Mouse (Mus musculus) spleen, adult 2 months (tissue): ENCODE results near the gene Zfp617.

Source experiments
- CTCF ChIP-seq: fragments of 200-500 bp; IDR thresholded peaks from 2 replicates; pipeline ENCODE4 v1.5.1; 2011; ENCODE audit warnings: mild to moderate bottlenecking, inconsistent platforms; ENCODE audit not compliant: insufficient read depth, insufficient read length, insufficient replicate concordance; ENCODE audit errors: extremely low read depth
- POLR2A ChIP-seq: fragments of 200-500 bp; IDR thresholded peaks from 2 replicates; pipeline ENCODE4 v1.6.1; 2011; ENCODE audit warnings: low read depth, low read length, inconsistent platforms

DNA sequence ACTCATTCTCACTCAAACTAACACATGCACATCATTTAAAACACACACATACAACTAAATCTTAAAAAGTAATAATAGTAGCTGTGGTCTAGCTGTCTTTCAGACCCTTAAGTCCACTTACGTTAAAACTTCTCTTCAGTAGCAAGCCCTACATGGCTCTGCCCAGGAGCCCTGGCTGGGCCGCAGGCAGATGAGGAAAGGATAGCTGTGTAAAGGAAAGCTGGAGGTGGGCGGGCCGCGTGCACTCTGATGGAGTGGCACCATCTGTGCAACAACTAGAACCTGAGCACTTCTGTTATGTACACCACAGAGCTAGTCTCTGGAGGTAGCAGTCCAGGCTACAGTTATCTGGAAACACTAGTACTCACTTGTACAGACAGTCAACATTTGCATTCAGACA, 58.8 kb downstream of the Zfp617 start:
- TF ChIP-seq CTCF (no peak), POLR2A (no peak)
